8 mouse cellular contexts compared by ENCODE assay signal in the genomic region with DNA sequence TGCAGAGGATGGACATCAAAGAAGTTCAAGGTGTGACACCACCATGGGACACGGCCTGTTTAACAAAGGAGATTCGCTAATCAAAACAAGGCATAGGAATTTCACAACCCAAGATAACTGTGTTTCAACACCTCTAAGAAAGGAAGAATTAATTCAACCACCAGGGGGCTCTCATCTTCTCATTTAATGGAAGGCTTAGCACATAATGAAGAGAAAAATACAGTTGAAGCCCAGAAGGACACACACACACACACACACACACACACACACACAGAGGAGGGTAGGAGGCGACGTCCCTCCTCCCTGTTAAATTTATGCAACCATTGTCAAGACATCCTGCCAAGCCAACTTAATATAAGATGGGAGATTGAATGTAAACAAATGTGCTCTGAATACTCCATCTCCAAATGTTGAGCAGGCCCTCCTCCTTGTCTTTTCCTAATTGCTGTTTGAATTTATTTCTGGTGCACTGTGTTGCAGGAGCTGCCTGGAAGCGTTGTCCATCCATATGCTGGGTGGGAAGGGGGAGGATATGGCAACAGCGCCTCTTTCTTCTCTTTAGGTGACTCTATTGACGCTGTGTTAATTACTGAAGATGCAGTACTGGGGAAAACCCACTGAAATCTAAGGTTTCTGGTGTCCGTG.
DNase-seq lines count a peak whose midpoint lies in the region; ATAC-seq lines count a peak whose summit lies in the region.

No protein-coding gene starts in this region.

- no peaks in the 10 kb centered on the region for H3K27me3 ChIP-seq in midbrain, embryonic 13.5 days
- no peaks in the 10 kb centered on the region for H3K27me3 ChIP-seq in midbrain, embryonic 15.5 days (replicated peaks)
- H3K27me3 ChIP-seq in kidney, embryonic 16.5 days (ENCODE audit: insufficient read depth, low read length), result no peaks in the 10 kb centered on the region

- no peak overlapping the region for H3K9ac ChIP-seq in midbrain, embryonic 13.5 days (replicated peaks)
- H3K9ac ChIP-seq in midbrain, embryonic 15.5 days, result no peak overlapping the region
- H3K9ac ChIP-seq in kidney, embryonic 16.5 days (replicated peaks; ENCODE audit: low read length), result no peak overlapping the region

- peak; percentile 7 to 14 for DNase-seq in cerebellum, adult 18-20 months
- DNase-seq in cerebellum, adult 11-12 months, result no peak
- DNase-seq in cerebellum, postnatal 14 days, result peak; percentile 61 to 70
- DNase-seq in naive thymus-derived CD4-positive, alpha-beta T cell, adult 2 months (ENCODE audit: low read depth), result peak; percentile 77

- peak; percentile 76 for ATAC-seq in midbrain, embryonic 13.5 days
- ATAC-seq in midbrain, embryonic 15.5 days (replicated peaks), result no peak
- ATAC-seq in kidney, embryonic 16.5 days (ENCODE audit: low FRiP score, low TSS enrichment), result peak; percentile 61; the same call in 1 of the 2 replicates
- no peak for ATAC-seq in megakaryocyte-erythroid progenitor cell, adult 5-6 weeks (replicated peaks; ENCODE audit: low FRiP score, low TSS enrichment, poor library complexity, severe bottlenecking)

- WGBS in midbrain, embryonic 13.5 days, result 57% methylated on average over 8 of the region's 8 CpGs
- 65% methylated on average over 8 of the region's 8 CpGs for WGBS in midbrain, embryonic 15.5 days
- WGBS in kidney, embryonic 16.5 days, result 44% methylated on average over 8 of the region's 8 CpGs

- H3K4me1 ChIP-seq in midbrain, embryonic 13.5 days (replicated peaks), result peaks cover 10% of the 10 kb centered on the region
- H3K4me1 ChIP-seq in midbrain, embryonic 15.5 days, result no peaks in the 10 kb centered on the region
- H3K4me1 ChIP-seq in kidney, embryonic 16.5 days (ENCODE audit: insufficient read depth, low read length), result no peaks in the 10 kb centered on the region

- H3K4me2 ChIP-seq in midbrain, embryonic 13.5 days (replicated peaks), result no peak overlapping the region
- no peak overlapping the region for H3K4me2 ChIP-seq in midbrain, embryonic 15.5 days
- no peak overlapping the region for H3K4me2 ChIP-seq in kidney, embryonic 16.5 days (replicated peaks; ENCODE audit: low read depth, low read length)

- no peak overlapping the region for H3K27ac ChIP-seq in midbrain, embryonic 13.5 days
- no peak overlapping the region for H3K27ac ChIP-seq in midbrain, embryonic 15.5 days
- no peak overlapping the region for H3K27ac ChIP-seq in kidney, embryonic 16.5 days (ENCODE audit: low read length)

- no peaks in the 10 kb centered on the region for H3K36me3 ChIP-seq in midbrain, embryonic 13.5 days
- no peaks in the 10 kb centered on the region for H3K36me3 ChIP-seq in midbrain, embryonic 15.5 days (replicated peaks)
- no peaks in the 10 kb centered on the region for H3K36me3 ChIP-seq in kidney, embryonic 16.5 days (ENCODE audit: insufficient read depth, low read length)

- no peaks in the 10 kb centered on the region for H3K9me3 ChIP-seq in midbrain, embryonic 13.5 days
- no peaks in the 10 kb centered on the region for H3K9me3 ChIP-seq in midbrain, embryonic 15.5 days
- no peaks in the 10 kb centered on the region for H3K9me3 ChIP-seq in kidney, embryonic 16.5 days (ENCODE audit: low read length)

- H3K4me3 ChIP-seq in midbrain, embryonic 13.5 days (replicated peaks), result no peak overlapping the region
- H3K4me3 ChIP-seq in midbrain, embryonic 15.5 days, result no peak overlapping the region
- H3K4me3 ChIP-seq in kidney, embryonic 16.5 days (ENCODE audit: low read length), result no peak overlapping the region

Comparison
In these comparisons a context has a peak if more than half of its experiments do, and no peak if none do; other contexts are left out.
1. ATAC-seq: peak in midbrain, embryonic 13.5 days (single experiment) and kidney, embryonic 16.5 days (single experiment); none in midbrain, embryonic 15.5 days (single experiment) and megakaryocyte-erythroid progenitor cell, adult 5-6 weeks (single experiment).